Mouse (Mus musculus) 416B (cell line): Measurements from ENCODE around the gene Lgi4.
A peak's percentile ranks its signal among the peaks of the same experiment; 100 is the strongest.

Experiments used
- DNase-seq: peaks from one replicate; pipeline ENCODE4 v3.0.0; 2011; ENCODE audit warnings: low read depth

The Lgi4 gene

GRCm38 (mm10) chr7:31107781-31108180, 48.6 kb downstream of the Lgi4 start:
- DNase-seq, result no peak

- no peak for DNase-seq
These were observed 49.9 kb downstream of the Lgi4 start for GRCm38 (mm10) chr7:31109091-31109490.

- DNase-seq, result no peak
These were observed 50.7 kb downstream of the Lgi4 start for GRCm38 (mm10) chr7:31109796-31110195.

- peak; percentile 87 for DNase-seq
These were observed 51.8 kb downstream of the Lgi4 start for GRCm38 (mm10) chr7:31110861-31111385.

GRCm38 (mm10) chr7:31112036-31112435, 52.9 kb downstream of the Lgi4 start:
- no peak for DNase-seq

- DNase-seq, result no peak
These were observed 54.7 kb downstream of the Lgi4 start for GRCm38 (mm10) chr7:31113800-31114199.

- no peak for DNase-seq
These were observed 55.5 kb downstream of the Lgi4 start for GRCm38 (mm10) chr7:31114646-31115045.

- DNase-seq, result no peak
These were observed 56.0 kb downstream of the Lgi4 start, which contains the start of gene Hpn for GRCm38 (mm10) chr7:31115182-31115581. Gene Hpn (minus strand): TSS chr7:31115290.

- peak; percentile 96 for DNase-seq
These were observed 56.5 kb downstream of the Lgi4 start for GRCm38 (mm10) chr7:31115587-31116043.

- no peak for DNase-seq
These were observed 57.6 kb downstream of the Lgi4 start for GRCm38 (mm10) chr7:31116721-31117145.

- DNase-seq, result no peak
These were observed 58.3 kb downstream of the Lgi4 start for GRCm38 (mm10) chr7:31117465-31117864.

GRCm38 (mm10) chr7:31118486-31118885, 59.3 kb downstream of the Lgi4 start:
- DNase-seq, result no peak

GRCm38 (mm10) chr7:31119556-31119955, 60.4 kb downstream of the Lgi4 start:
- DNase-seq, result no peak
